Mouse (Mus musculus) heart, adult 18-20 months (tissue): ENCODE data around the gene Dpf3. TPM values are rescaled to one million over a fixed set of nuclear protein-coding genes. Genes with fewer than 3 reads are reported as not detected.

Experiments
- DNase-seq, 2 experiments: peaks; one replicate each; pipeline ENCODE4 v3.0.0; 2021 to 2022; ENCODE audit warnings: mixed read lengths in 1 of 2
- total RNA-seq, 2 experiments: library from RNA; stranded (reverse); gene quantifications; 2 replicates each; pipeline ENCODE4 v1.2.3; 2021

The Dpf3 gene
- total RNA-seq, 2 experiments from 2014 or later: 16.2 to 20.3 TPM

- no peak for DNase-seq
Observed at GRCm38 (mm10) chr12:83470085-83470484, 17.4 kb downstream of the Dpf3 start.

DNA sequence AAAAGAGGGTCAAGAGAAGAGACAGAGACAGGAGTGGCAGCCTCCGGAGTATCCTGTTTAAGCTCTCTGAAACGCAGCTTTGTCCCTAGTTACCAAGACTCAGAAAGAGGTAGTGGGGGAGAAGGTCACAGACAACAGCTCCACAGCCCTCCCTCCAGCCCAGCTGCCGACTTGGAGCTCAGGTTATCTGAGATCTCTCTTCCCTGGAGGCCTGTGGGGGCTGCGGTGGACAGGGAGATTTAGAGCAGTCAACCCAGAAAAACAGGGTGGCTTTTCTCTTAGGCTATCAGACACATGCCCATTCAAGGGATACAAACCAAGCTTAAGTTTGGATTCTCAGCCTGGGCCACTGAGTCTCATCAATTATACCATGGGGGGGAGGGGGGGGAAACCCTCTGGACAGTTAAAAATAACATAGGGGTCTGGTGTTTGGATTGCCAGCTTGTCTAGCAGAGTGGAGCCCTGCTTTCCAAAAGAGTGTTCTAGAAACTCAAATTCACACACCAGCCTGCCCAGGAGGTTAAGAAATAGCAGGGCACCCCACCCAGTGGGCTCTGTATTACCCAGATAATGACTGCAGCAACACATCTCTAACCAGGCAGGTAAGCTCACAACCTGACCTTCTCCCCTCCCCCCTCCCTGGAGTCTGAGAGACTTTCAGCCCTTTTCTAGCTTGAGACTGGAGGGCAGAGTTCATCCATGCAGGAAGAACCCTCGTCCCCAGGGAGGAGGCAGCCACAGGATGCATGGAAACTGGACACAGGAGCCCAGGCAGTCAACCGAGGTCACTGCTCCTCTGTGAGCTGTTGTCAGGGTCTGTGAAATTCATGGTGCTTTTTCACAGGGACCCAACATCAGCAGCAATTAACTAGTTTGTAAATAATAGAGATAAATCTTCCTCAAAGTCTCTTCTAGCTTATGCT, 20.7 kb downstream of the Dpf3 start:
- peak in 1 of 2 experiments; percentile 24 for DNase-seq

- DNase-seq: no peak
Observed at GRCm38 (mm10) chr12:83466053-83466452, 21.5 kb downstream of the Dpf3 start.

GRCm38 (mm10) chr12:83460272-83460671, 27.2 kb downstream of the Dpf3 start:
- no peak for DNase-seq

DNA sequence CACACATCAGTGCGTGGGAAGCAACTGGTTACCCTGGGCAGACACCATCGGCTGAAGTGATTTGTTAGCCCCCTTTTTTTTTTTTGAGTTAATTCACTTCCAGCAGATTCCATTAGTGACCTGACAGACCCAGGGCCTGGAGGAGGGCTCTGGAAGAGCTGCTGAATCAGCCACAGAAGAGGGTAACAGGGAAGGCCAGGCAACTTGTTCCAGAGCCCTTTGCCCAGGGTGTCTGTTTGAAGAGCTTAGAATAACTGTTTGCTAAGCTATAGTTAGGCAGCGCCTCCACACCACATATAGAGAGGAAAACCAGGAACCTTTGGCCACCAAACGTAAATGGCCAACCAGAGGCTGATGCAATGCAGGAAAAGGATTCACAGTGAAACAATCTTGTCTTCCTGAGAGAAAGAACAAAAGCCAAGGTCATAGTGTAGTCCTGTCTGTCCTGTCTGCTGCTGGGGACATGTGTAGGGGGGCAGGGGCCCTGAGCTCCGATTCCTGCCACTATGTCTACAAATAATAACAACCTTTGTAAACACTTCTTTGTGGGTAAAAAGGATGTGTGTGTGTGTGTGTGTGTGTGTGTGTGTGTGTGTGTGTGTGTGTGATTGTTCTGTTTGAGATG, 32.7 kb downstream of the Dpf3 start:
- no peak for DNase-seq

DNA sequence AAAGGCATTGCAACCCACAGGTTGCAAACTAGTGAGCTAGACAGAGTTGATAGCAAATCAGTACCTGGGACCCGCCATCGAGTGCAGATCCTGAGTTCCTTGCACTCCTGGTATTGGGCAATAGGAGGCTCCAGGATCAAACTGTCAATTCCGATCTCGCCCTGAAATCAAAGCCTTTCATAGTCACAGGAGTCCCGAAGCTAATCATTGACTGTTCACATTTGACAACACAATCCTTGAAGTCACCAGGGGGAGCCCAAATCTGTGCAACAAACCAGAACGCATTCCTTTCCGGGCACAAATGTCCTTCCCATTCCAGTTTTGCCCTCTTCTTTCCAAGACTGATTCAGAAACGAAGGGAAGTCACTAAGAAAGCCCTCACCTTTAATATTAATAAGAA, 35.7 kb downstream of the Dpf3 start:
- no peak for DNase-seq

GRCm38 (mm10) chr12:83450471-83450870, 37.0 kb downstream of the Dpf3 start:
- DNase-seq: no peak

GRCm38 (mm10) chr12:83449202-83449601, 38.3 kb downstream of the Dpf3 start:
- no peak for DNase-seq

- DNase-seq: peak; percentile 30 to 39
Observed at GRCm38 (mm10) chr12:83445587-83445986, 41.9 kb downstream of the Dpf3 start.

GRCm38 (mm10) chr12:83444448-83444847, 43.1 kb downstream of the Dpf3 start:
- DNase-seq: no peak

DNA sequence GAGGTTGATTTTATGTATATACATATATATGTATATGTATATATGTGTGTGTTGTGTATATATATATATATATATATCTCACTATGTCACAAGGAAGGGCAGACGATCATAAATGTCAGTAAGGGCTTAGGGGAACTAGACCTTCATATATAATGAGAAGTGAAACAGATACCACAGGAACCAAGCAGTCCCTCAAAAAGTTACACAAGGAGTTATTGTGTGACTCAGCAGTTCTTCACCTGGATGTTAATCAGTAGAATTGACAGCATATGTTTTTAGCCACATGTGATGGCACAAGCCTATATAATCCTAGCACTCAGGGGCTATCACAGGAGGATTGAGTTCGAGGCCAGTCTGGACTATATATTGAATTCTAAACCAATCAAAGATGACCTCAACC, 49.5 kb downstream of the Dpf3 start:
- DNase-seq: no peak

- DNase-seq: peak; percentile 23 to 47
Observed at GRCm38 (mm10) chr12:83433987-83434698, 53.4 kb downstream of the Dpf3 start.

DNA sequence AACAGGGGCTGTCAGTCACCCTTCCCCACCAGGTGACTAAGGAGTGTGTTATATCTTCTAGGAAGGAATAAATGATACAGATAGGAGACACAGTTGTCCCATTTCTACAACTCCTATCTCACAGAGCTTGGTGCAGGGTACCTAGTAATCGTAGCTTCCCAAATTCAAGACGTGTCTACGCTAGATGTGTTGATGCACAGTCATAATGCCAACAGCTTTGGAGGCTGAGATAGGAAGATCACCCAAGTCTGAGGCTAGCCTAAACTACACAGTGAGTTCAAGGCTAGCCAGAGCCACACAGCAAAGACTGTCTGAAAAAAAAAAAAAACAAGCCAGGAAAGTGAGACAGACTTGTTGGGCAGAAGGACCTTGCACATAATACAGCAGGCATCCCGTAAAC, 54.1 kb downstream of the Dpf3 start:
- DNase-seq: no peak

- no peak for DNase-seq
Observed at GRCm38 (mm10) chr12:83430207-83430606, 57.3 kb downstream of the Dpf3 start.

GRCm38 (mm10) chr12:83428016-83428415, 59.5 kb downstream of the Dpf3 start:
- DNase-seq: no peak

DNA sequence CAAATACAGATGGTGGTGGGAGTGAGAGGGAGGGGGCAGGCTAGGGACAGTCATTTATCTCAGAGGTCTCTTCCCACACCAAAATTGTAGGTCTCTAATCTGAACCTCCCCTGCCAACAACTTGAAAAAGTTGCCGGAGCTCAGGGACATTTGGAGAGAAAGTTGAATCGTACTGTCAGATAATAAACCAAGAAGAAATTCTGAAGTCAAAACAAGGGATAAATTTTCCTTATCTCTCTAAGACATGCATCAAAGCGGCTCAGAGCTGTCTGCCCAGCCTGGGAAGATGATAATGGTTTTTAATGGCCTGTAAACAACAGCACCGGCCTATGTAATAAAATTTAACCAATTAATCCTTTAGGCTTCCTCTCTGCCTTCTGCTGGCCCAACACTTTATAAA, 59.9 kb downstream of the Dpf3 start:
- DNase-seq: no peak

DNA sequence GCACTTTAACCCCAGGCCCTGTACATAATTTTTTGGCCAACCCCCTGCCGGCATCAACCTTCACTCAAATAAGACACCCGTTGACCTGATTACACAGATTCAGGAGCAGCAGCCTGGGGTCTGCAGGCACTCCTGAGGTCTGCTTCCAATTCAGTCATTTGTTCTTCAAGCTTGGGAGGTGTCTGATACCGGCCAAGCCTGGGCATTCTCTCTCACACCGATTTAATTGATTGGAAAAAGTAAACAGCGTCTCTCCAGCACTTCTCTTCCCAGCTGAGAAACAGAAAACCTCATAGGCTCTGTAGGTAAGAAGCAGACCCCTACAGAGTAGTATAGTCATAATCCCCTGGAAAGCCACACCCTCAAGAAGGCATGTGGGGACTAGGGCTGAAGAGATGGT, 61.2 kb downstream of the Dpf3 start:
- DNase-seq: no peak

DNA sequence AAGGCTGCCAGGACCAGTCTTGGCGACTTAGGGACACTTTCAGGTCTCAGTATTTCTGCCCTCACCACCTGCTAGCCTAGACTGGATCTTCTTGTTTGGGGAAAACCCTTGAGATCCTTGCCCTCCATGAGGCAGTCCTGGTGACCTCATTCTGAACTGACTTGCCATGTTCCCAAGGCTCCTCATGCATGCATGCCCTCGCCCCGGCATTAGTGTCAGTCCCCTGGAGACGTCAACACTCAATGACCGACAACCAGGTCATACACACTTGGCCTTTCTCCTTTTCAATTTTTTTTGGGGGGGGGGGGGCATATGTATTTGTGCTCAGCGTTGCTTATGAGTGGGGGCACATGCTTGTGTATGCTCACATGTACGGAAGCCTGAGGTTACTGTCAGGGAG, 61.8 kb downstream of the Dpf3 start:
- DNase-seq: no peak

- peak; percentile 61 to 72 for DNase-seq
Observed at GRCm38 (mm10) chr12:83424720-83425444, 62.6 kb downstream of the Dpf3 start.

GRCm38 (mm10) chr12:83424086-83424719, 63.3 kb downstream of the Dpf3 start:
- peak in 1 of 2 experiments; percentile 12 for DNase-seq

GRCm38 (mm10) chr12:83420346-83420745, 67.2 kb downstream of the Dpf3 start:
- no peak for DNase-seq

- DNase-seq: no peak
Observed at GRCm38 (mm10) chr12:83415207-83415606, 72.3 kb downstream of the Dpf3 start.
